Mouse (Mus musculus): ENCODE data around the gene Rfng. TPM values are rescaled to one million over a fixed set of nuclear protein-coding genes. Genes with fewer than 3 reads are reported as not detected.

Gene Rfng
- polyA plus RNA-seq, 1 experiment from 2014 or later: 58.4 TPM

DNA sequence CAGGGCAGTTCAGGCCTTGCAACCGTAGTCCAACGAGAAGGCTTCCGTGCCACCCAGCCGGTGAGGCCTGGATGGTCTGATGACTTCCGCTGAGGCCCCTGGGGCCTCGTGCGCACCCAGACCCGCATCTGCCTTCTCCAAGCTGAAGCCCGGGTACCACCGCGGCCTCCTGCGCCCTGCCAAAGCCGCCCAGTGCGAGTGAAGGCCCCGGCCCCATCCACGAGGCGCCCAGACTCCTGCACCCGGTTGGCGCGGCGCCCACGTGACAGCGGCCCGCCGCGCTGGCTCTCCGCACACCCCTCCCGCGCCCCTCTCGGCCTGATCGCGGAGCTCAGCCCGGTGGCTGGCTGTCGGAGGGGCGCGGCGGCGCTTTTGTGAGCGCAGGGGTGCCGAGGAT, 39.5 kb upstream of the Rfng start:
- peak overlapping the region; percentile 88 for H3K4me3 ChIP-seq
- H3K9me3 ChIP-seq (replicated peaks): no peaks in the 10 kb centered on the region
- peak overlapping the region; percentile 99 for H3K27ac ChIP-seq
- peak overlapping the region; percentile 96 for H3K9ac ChIP-seq
- peak overlapping the region; percentile 94 for H3K4me2 ChIP-seq
- peaks cover 39% of the 10 kb centered on the region for H3K36me3 ChIP-seq (ENCODE audit: poor library complexity, severe bottlenecking)
- ATAC-seq: peak; percentile 62
- H3K4me1 ChIP-seq: peaks cover 44% of the 10 kb centered on the region
- H3K27me3 ChIP-seq: no peaks in the 10 kb centered on the region
- under 1% methylated on average over 39 of the region's 40 CpGs for WGBS

DNA sequence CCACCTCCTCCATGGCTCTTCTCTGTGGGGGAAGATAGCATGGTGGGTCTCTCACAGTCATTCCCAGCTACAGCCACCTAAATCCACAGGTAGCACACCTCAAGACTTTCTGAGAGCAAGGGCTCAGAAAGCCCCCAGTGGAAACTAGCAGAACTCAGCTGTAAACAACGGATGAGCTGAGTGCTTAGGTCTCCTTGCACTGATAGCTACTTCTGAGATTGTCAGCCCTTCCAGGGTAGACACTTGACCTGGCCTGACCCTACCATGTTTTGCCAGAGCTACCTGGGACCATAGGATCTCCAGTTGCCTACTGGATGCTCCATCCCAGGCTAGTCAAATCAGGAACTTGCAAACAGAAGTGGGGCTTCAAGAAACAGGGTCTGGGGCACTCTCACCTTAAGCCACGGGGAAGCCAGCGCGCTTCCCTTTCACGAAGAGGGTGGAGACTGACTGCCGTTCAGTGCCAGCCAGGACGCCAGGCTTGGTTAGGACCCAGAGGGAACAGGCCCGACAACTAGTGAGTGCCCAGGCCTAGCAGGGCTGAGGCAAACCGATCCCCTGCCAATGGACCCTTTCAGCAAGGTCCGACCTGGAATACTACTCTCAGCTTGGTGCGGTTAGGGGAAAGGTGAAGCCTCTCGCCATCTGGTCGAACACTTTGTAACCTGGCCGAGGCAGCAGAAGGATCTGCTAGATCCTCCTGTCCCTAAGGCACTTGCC, 39.0 kb upstream of the Rfng start:
- peaks cover 44% of the 10 kb centered on the region for H3K4me1 ChIP-seq
- H3K27me3 ChIP-seq: no peaks in the 10 kb centered on the region
- no peak for ATAC-seq
- no peaks in the 10 kb centered on the region for H3K9me3 ChIP-seq (replicated peaks)
- peak overlapping the region; percentile 94 for H3K4me2 ChIP-seq
- H3K9ac ChIP-seq: peak overlapping the region; percentile 96
- H3K27ac ChIP-seq: peak overlapping the region; percentile 99
- H3K4me3 ChIP-seq: peak overlapping the region; percentile 88
- peaks cover 45% of the 10 kb centered on the region for H3K36me3 ChIP-seq (ENCODE audit: poor library complexity, severe bottlenecking)
- 1% methylated on average over 14 of the region's 14 CpGs for WGBS

DNA sequence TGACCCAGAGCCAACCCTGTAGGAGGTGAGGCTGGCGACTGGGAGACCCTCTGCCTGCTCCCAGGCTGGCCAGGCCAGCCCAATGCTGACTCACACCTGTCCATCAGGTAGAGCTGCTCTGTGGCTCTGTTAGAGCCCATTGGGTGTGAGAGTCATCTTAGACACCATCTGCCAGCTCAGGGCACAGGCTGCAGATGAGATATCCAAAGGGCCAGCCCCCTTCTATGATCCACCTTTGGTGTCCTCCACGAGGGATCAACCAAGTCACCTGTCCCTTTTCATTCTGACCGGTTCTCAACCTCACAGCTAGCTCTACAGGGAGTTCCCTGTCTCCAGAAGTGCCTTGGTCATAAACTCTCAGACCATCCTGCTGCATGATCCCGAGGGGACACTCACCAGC, 38.3 kb upstream of the Rfng start:
- no peak for ATAC-seq
- Histone ChIP-seq H3K4me3 (peak overlapping the region; percentile 88), H3K9ac (peak overlapping the region; percentile 96), H3K27ac (no peak overlapping the region), H3K27me3 (no peaks in the 10 kb centered on the region), H3K4me1 (peaks cover 44% of the 10 kb centered on the region), H3K36me3 (ENCODE audit: poor library complexity, severe bottlenecking) (peaks cover 51% of the 10 kb centered on the region), H3K4me2 (peak overlapping the region; percentile 94), H3K9me3 (replicated peaks) (no peaks in the 10 kb centered on the region)
- 68% methylated on average over 4 of the region's 4 CpGs for WGBS

DNA sequence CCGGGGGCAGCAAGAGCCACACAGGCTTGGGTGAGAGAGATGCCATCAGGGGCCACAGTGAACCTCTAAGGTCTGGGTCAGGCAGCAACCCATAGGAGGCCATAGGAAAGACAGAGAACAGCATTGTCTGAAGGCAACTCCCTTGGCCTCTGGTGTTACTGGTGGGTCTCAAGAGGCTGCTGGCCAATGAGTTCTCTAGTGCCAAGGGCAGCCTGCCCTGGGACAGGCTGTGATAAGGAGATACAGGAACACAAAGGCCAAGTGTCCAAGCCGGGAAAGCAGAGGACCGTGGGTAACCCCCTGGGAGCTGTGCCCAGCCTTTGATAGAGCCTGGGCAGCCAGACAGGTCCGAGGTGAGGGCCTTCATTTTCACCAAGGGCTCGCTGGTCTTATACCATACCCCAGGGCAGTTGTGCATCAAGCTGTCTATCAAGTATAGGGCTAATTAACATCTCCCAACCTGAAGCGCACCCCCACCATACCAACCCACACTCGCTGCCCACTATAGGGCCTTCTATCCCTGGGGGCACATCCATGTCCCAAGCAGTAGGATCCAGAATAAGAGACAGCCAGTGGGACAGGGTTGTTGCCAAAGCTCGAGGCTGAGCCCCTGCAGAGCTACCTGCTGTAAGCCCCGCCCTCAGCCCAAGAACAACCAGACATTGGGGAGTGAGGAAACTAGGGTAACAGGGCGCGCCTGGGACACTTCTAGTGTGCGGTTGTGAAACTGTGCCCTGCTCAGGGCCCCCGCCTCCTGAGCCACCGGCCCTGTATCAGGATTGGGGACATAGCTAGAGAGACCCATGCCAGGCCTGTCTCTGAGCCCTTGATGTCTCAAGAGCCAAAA, 37.3 kb upstream of the Rfng start:
- Histone ChIP-seq H3K27ac (no peak overlapping the region; the same call in 1 of the 2 replicates), H3K4me3 (peak overlapping the region; percentile 88), H3K4me2 (peak overlapping the region; percentile 94), H3K27me3 (no peaks in the 10 kb centered on the region), H3K36me3 (ENCODE audit: poor library complexity, severe bottlenecking) (peaks cover 62% of the 10 kb centered on the region), H3K9ac (peak overlapping the region; percentile 96), H3K9me3 (replicated peaks) (no peaks in the 10 kb centered on the region), H3K4me1 (peaks cover 42% of the 10 kb centered on the region)
- no peak for ATAC-seq
- WGBS: 81% methylated on average over 14 of the region's 14 CpGs

DNA sequence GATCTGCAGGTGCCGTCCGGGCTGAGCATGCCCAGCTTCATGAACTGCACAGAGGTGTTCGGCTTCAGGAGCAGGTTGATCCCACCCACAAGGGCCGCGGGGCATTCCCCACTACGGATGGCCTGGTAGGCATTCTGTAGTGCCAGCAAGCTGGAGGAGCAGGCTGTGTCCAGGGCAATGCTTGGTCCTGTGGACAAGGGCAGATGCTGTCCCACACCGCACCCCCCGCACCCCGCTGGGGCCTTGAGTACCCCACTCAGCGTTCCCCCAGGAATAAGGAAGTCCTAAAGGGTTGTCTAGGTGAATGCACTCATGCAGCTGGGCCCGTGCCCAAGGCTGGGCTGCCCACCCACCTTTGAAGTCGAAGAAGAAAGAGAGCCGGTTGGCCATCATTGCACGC, 36.5 kb upstream of the Rfng start:
- 88% methylated on average over 14 of the region's 14 CpGs for WGBS
- no peak overlapping the region for H3K4me2 ChIP-seq
- H3K9ac ChIP-seq: peak overlapping the region; percentile 12; the same call in 1 of the 2 replicates
- no peaks in the 10 kb centered on the region for H3K27me3 ChIP-seq
- H3K36me3 ChIP-seq (ENCODE audit: poor library complexity, severe bottlenecking): peaks cover 69% of the 10 kb centered on the region
- no peak overlapping the region for H3K4me3 ChIP-seq
- peaks cover 34% of the 10 kb centered on the region for H3K4me1 ChIP-seq
- ATAC-seq: no peak
- H3K9me3 ChIP-seq (replicated peaks): no peaks in the 10 kb centered on the region
- H3K27ac ChIP-seq: no peak overlapping the region

DNA sequence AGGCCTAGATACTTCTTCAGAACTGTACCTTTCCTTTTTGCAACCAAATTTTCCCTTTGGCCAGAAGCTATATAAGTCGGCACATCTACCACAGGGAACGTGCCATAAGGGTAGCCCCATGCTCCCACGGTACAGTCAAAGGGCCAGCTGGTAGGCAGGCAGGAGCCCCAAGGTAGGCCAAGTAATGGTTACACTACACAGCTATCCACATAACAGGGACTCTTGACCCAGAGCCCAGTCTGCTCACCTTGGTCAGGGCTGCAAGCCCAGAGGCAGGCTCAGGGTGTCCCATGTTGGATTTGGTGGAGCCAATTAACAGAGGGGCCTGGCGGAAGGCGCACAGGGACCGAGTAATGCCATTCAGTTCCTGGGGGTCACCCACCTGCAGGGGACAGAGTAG, 35.5 kb upstream of the Rfng start:
- Histone ChIP-seq H3K9me3 (replicated peaks) (no peaks in the 10 kb centered on the region), H3K4me2 (no peak overlapping the region), H3K27ac (no peak overlapping the region), H3K9ac (no peak overlapping the region), H3K27me3 (no peaks in the 10 kb centered on the region), H3K36me3 (ENCODE audit: poor library complexity, severe bottlenecking) (peaks cover 79% of the 10 kb centered on the region), H3K4me3 (no peak overlapping the region), H3K4me1 (peaks cover 27% of the 10 kb centered on the region)
- no peak for ATAC-seq
- 93% methylated on average over 6 of the region's 6 CpGs for WGBS

DNA sequence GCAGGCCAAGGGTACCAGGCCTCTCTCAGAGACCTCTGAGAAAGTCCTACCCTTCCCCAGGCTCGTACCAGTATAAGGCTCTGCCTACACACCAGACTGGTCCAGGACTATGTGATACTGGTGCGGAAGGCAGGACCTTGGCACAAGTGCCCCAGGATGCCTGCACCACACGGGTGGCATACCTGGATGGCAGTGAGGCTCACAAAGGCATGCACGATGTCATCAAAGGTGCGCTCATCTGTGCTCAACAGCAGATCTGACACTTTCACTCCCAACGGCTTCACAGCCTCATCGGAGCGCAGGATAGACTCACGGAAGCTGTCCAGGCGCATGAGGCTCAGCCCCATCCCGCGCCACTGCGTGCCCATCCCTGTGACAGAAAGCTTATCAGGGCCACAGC, 34.2 kb upstream of the Rfng start:
- no peak for ATAC-seq
- WGBS: 94% methylated on average over 13 of the region's 13 CpGs
- Histone ChIP-seq H3K4me2 (no peak overlapping the region), H3K27ac (no peak overlapping the region), H3K4me3 (no peak overlapping the region), H3K9ac (no peak overlapping the region), H3K9me3 (replicated peaks) (no peaks in the 10 kb centered on the region), H3K4me1 (peaks cover 26% of the 10 kb centered on the region), H3K36me3 (ENCODE audit: poor library complexity, severe bottlenecking) (peaks cover 92% of the 10 kb centered on the region), H3K27me3 (no peaks in the 10 kb centered on the region)

DNA sequence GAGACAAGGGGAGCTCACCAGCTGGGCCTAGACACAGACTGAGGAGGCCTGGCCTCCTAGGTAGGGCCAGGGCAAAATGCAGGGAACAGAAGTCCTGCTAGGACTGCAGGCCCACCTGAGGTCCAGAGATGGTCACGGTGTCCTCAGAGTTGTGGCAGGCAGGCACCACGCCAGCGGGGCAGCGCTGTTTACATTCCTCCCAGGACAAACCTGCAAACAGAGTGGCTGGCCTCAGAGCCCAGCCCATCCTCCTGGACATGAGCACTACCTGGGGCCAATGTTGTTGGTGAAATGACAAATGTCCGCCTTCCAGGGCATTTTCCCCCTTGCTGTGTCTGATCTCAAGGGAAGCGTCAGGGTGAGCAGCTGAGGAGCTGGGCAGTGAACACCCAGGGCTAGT, 33.4 kb upstream of the Rfng start:
- Histone ChIP-seq H3K9me3 (replicated peaks) (no peaks in the 10 kb centered on the region), H3K27me3 (no peaks in the 10 kb centered on the region), H3K36me3 (ENCODE audit: poor library complexity, severe bottlenecking) (peaks cover 100% of the 10 kb centered on the region), H3K9ac (no peak overlapping the region), H3K4me3 (no peak overlapping the region), H3K4me2 (no peak overlapping the region), H3K4me1 (peaks cover 17% of the 10 kb centered on the region), H3K27ac (no peak overlapping the region)
- ATAC-seq: no peak
- 96% methylated on average over 6 of the region's 6 CpGs for WGBS

DNA sequence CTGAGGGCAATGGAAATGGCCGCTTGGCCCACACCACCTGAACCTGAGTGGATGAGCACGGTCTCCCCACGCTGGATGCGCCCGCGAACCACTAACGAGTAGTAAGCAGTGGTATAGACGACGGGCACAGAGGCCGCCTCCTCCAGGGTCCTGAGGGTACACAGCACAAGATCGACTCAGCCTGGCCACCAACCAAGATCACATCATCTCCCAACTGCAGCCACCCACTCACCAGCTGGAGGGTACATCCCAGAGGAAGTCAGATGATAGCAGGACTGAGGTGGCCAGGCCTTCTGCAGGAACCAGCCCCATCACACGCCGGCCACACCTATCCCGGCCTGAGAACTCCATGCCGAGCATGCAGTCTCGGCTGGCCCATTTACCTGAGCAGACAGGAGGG, 28.1 kb upstream of the Rfng start:
- Histone ChIP-seq H3K27ac (no peak overlapping the region), H3K9me3 (replicated peaks) (no peaks in the 10 kb centered on the region), H3K4me2 (no peak overlapping the region), H3K36me3 (ENCODE audit: poor library complexity, severe bottlenecking) (peaks cover 100% of the 10 kb centered on the region), H3K4me1 (no peaks in the 10 kb centered on the region), H3K27me3 (no peaks in the 10 kb centered on the region), H3K4me3 (no peak overlapping the region), H3K9ac (no peak overlapping the region)
- ATAC-seq: no peak
- WGBS: 90% methylated on average over 16 of the region's 16 CpGs

DNA sequence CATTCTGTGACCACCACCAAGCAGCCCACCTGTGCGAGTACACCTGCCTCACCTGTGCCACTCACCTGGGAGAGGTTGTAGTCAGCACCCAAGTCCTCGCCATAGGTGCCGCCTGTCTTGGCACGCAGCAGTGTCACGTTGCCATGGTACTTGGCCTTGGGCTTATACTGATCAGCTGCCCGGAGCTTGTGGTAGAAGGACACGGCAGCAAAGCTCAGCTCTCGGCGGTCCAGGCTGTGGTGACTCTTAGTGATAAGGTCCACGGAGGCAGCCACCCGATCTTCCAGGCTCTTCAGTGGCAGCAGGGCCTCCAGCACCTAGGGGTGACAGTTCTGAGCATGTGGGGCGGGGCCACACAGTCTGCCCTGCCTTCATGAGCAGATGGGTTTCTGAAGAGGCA, 24.0 kb upstream of the Rfng start:
- Histone ChIP-seq H3K4me3 (no peak overlapping the region), H3K9me3 (replicated peaks) (no peaks in the 10 kb centered on the region), H3K27me3 (no peaks in the 10 kb centered on the region), H3K27ac (no peak overlapping the region), H3K4me1 (no peaks in the 10 kb centered on the region), H3K36me3 (ENCODE audit: poor library complexity, severe bottlenecking) (peaks cover 84% of the 10 kb centered on the region), H3K4me2 (no peak overlapping the region), H3K9ac (no peak overlapping the region)
- ATAC-seq: no peak
- 94% methylated on average over 12 of the region's 12 CpGs for WGBS

DNA sequence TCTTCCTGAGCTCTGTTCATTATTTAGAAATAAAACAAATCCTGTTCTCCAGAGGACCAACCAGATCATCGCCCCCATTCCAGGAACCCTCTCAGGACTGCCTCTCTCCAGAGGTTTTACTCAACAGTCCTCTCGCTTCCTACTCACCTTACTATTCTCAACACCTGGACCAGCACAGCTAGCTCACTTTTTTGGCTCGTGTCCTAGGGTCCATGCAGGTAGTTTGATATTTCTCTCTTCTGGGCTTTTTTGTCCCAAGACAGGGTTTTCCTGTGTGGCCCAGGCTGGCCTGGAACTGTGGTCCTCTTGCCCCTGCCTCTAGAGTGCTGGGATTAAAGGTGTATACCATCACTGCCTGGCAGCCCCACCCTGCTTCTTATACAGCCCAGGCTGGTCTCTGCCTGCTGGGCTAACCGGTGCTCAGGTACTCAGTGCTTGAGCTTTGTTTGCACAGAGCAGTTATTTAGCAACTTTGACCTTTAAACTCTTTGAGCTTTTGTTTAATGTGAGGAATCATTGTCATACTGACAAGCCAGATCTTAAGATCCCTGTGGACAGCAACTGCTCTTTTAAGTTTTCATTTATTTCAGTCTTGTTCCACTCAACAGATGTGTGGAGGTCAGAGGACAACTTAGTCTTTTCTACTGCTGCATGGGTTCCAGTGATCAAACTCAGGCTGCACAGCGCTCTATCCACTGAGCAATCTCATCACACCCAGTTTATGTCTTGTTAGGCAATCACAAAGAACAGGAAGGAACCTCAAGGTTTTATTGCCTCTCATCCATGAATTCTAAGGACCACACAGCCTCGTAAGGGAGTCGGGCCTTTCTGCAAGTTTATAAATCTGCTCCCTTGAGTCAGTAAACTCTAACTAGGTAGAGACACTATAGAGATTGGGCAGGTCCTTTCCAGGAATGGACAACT, 21.6 kb upstream of the Rfng start:
- no peaks in the 10 kb centered on the region for H3K9me3 ChIP-seq (replicated peaks)
- no peak overlapping the region for H3K4me2 ChIP-seq
- H3K4me1 ChIP-seq: no peaks in the 10 kb centered on the region
- ATAC-seq: no peak
- no peak overlapping the region for H3K9ac ChIP-seq
- no peaks in the 10 kb centered on the region for H3K27me3 ChIP-seq
- H3K4me3 ChIP-seq: no peak overlapping the region
- peaks cover 60% of the 10 kb centered on the region for H3K36me3 ChIP-seq (ENCODE audit: poor library complexity, severe bottlenecking)
- no peak overlapping the region for H3K27ac ChIP-seq
- 91% methylated on average over 7 of the region's 7 CpGs for WGBS

DNA sequence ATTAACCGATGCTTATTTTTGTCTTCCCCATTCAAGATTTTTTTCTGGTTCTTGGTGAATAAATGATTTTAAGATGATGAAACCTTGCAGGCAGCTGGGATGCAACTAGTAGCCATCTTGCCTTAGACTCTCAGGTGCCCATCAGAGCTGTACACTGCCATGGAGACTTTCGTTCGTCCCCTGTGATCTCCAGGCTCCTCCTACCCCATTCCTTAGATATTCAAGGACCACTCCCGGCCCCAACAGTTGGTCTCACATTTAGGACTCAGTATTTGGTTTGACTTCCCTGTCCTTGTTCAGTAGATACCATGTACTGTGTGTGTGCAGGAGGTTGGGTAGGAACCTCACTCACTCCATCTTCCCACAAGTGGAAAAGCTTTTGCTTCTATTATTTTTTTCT, 20.8 kb upstream of the Rfng start:
- H3K9ac ChIP-seq: no peak overlapping the region
- WGBS: 82% methylated on average over 4 of the region's 4 CpGs
- peaks cover 52% of the 10 kb centered on the region for H3K36me3 ChIP-seq (ENCODE audit: poor library complexity, severe bottlenecking)
- ATAC-seq: no peak
- H3K9me3 ChIP-seq (replicated peaks): no peaks in the 10 kb centered on the region
- H3K4me2 ChIP-seq: no peak overlapping the region
- H3K27ac ChIP-seq: no peak overlapping the region; the same call in 1 of the 2 replicates
- no peak overlapping the region for H3K4me3 ChIP-seq
- no peaks in the 10 kb centered on the region; the same call in 1 of the 2 replicates for H3K4me1 ChIP-seq
- no peaks in the 10 kb centered on the region for H3K27me3 ChIP-seq

Measured in forebrain, embryonic 13.5 days (tissue).